Mouse (Mus musculus) forebrain, embryonic 11.5 days (tissue): Measurements from ENCODE around the gene Sirpb1a. TPM values are rescaled to one million over a fixed set of nuclear protein-coding genes. Genes with fewer than 3 reads are reported as not detected.
"Not testable (repeated sequence)": the region's sequence is repeated elsewhere in the genome, so short reads cannot be mapped to it uniquely, and the experiment has no call there.

ENCODE experiments used
- ATAC-seq: fragments of 200-750 bp; cut with Nextera tagmentation; replicated peaks from 2 replicates; pipeline ENCODE4 v1.8.0; 2017; ENCODE audit warnings: moderate TSS enrichment; ENCODE audit not compliant: low FRiP score
- DNase-seq: peaks from one replicate; pipeline ENCODE4 v3.0.0-alpha.2; 2017; ENCODE audit warnings: low spot score
- H3K27ac ChIP-seq: fragments of 300-500 bp; sonication (generic); 2 replicates; pipeline ENCODE4 v1.5.1; 2014; ENCODE audit warnings: low read depth, low read length
- H3K27me3 ChIP-seq: fragments of 300-500 bp; sonication (generic); 2 replicates; pipeline ENCODE4 v1.6.1; 2014; ENCODE audit warnings: mild to moderate bottlenecking, low read length, mixed read lengths; ENCODE audit not compliant: control insufficient read depth, insufficient read depth
- H3K36me3 ChIP-seq: fragments of 300-500 bp; sonication (generic); 2 replicates; pipeline ENCODE4 v1.6.1; 2014; ENCODE audit warnings: mild to moderate bottlenecking, low read length, moderate library complexity, mixed read lengths; ENCODE audit not compliant: control insufficient read depth, insufficient read depth
- H3K4me1 ChIP-seq: fragments of 300-500 bp; sonication (generic); replicated peaks from 2 replicates; pipeline ENCODE4 v1.6.1; 2014; ENCODE audit warnings: low read length, mixed read lengths; ENCODE audit not compliant: control insufficient read depth, insufficient read depth
- H3K4me2 ChIP-seq: fragments of 300-500 bp; sonication (generic); 2 replicates; pipeline ENCODE4 v1.6.1; 2014; ENCODE audit warnings: low read depth, mild to moderate bottlenecking, low read length, moderate library complexity, mixed read lengths; ENCODE audit not compliant: severe bottlenecking
- H3K4me3 ChIP-seq: fragments of 300-500 bp; sonication (generic); 2 replicates; pipeline ENCODE4 v1.5.1; 2014; ENCODE audit warnings: low read depth, low read length
- H3K9ac ChIP-seq: fragments of 300-500 bp; sonication (generic); 2 replicates; pipeline ENCODE4 v1.6.1; 2014; ENCODE audit warnings: low read length
- H3K9me3 ChIP-seq: fragments of 300-500 bp; sonication (generic); 2 replicates; pipeline ENCODE4 v1.6.1; 2016; ENCODE audit warnings: low read length, mixed read lengths; ENCODE audit not compliant: control insufficient read depth
- WGBS: fragments of 180-500 bp; shearing (Covaris S2); extraction: QIAGEN DNeasy Blood & Tissue Kit; methylation state at CpG from one replicate; pipeline ENCODE4 v1.1.7; 2014; 5-methylcytosine and 5-hydroxymethylcytosine counted together
- polyA plus RNA-seq: library from polyadenylated mRNA; unstranded; fragments of >200 nt; fragmentation: Nextera tagmentation; extraction: Ambion mirVana; gene quantifications from 2 replicates; pipeline ENCODE4 v1.2.1, GENCODE M21; 2014

Gene Sirpb1a
- polyA plus RNA-seq, result not detected in 2 replicates

GRCm38 (mm10) chr3:15426447-15426846 is at the start of gene Sirpb1a:
Gene Sirpb1a, minus strand, starts transcription at chr3:15426520.
- H3K9me3 ChIP-seq, H3K4me1 ChIP-seq, H3K27me3 ChIP-seq, H3K36me3 ChIP-seq, H3K4me3 ChIP-seq, H3K9ac ChIP-seq, ATAC-seq, H3K27ac ChIP-seq, H3K4me2 ChIP-seq, DNase-seq: not testable (repeated sequence)
- 81% methylated on average over 1 of the region's 1 CpGs for WGBS

- H3K4me1 ChIP-seq, H3K36me3 ChIP-seq, H3K27me3 ChIP-seq, ATAC-seq, H3K27ac ChIP-seq, H3K4me3 ChIP-seq, DNase-seq, H3K9me3 ChIP-seq, H3K4me2 ChIP-seq, H3K9ac ChIP-seq: not testable (repeated sequence)
- 95% methylated on average over 1 of the region's 2 CpGs for WGBS
Observed at GRCm38 (mm10) chr3:15474831-15475230, 48.5 kb upstream of the Sirpb1a start.

- 50% methylated on average over 1 of the region's 3 CpGs for WGBS
- not testable (repeated sequence) for H3K4me2 ChIP-seq
Observed at GRCm38 (mm10) chr3:15470158-15470557, 43.8 kb upstream of the Sirpb1a start.

GRCm38 (mm10) chr3:15443936-15444335 is 17.6 kb upstream of the Sirpb1a start:
- ATAC-seq, H3K27me3 ChIP-seq, H3K9ac ChIP-seq, DNase-seq, H3K4me2 ChIP-seq, H3K9me3 ChIP-seq, H3K36me3 ChIP-seq, H3K4me1 ChIP-seq, H3K27ac ChIP-seq, H3K4me3 ChIP-seq: not testable (repeated sequence)
- WGBS, result 84% methylated on average over 1 of the region's 1 CpGs

More at GRCm38 (mm10) chr3:15470158-15470557, 43.8 kb upstream of the Sirpb1a start:
- DNase-seq, H3K36me3 ChIP-seq, H3K9ac ChIP-seq, H3K9me3 ChIP-seq, H3K4me1 ChIP-seq, H3K27ac ChIP-seq, H3K4me3 ChIP-seq, H3K27me3 ChIP-seq, ATAC-seq: not testable (repeated sequence)

GRCm38 (mm10) chr3:15439844-15440243 is 13.5 kb upstream of the Sirpb1a start:
- DNase-seq, ATAC-seq: not testable (repeated sequence)
- 75% methylated on average over 1 of the region's 1 CpGs for WGBS

GRCm38 (mm10) chr3:15427917-15428316 is 1.6 kb upstream of the Sirpb1a start:
- no peaks in the 10 kb centered on the region for H3K4me1 ChIP-seq
- H3K9ac ChIP-seq, result no peak overlapping the region
- H3K4me3 ChIP-seq, result no peak overlapping the region
- no peak overlapping the region for H3K27ac ChIP-seq
- WGBS, result 88% methylated on average over 1 of the region's 1 CpGs
- H3K36me3 ChIP-seq, result no peaks in the 10 kb centered on the region
- no peaks in the 10 kb centered on the region for H3K27me3 ChIP-seq
- no peak for ATAC-seq
- H3K4me2 ChIP-seq, result no peak overlapping the region
- no peak for DNase-seq
- no peaks in the 10 kb centered on the region for H3K9me3 ChIP-seq

More at GRCm38 (mm10) chr3:15439844-15440243, 13.5 kb upstream of the Sirpb1a start:
- H3K27me3 ChIP-seq, H3K4me2 ChIP-seq, H3K27ac ChIP-seq, H3K36me3 ChIP-seq, H3K4me1 ChIP-seq, H3K9me3 ChIP-seq, H3K9ac ChIP-seq, H3K4me3 ChIP-seq: not testable (repeated sequence)

GRCm38 (mm10) chr3:15355690-15356089 is 70.6 kb downstream of the Sirpb1a start:
- not testable (repeated sequence) for H3K9ac ChIP-seq, H3K36me3 ChIP-seq, H3K27ac ChIP-seq, H3K4me1 ChIP-seq, H3K9me3 ChIP-seq, H3K4me3 ChIP-seq, H3K4me2 ChIP-seq, H3K27me3 ChIP-seq, DNase-seq
- ATAC-seq, result 0 out of 2 replicates have a peak, but pooled peaks have one; percentile 60
- 79% methylated on average over 3 of the region's 3 CpGs for WGBS

GRCm38 (mm10) chr3:15350318-15350717 is 76.0 kb downstream of the Sirpb1a start:
- H3K27ac ChIP-seq, H3K36me3 ChIP-seq, ATAC-seq, H3K4me2 ChIP-seq, DNase-seq, H3K9ac ChIP-seq, H3K27me3 ChIP-seq, H3K4me3 ChIP-seq, H3K4me1 ChIP-seq, H3K9me3 ChIP-seq: not testable (repeated sequence)
- 89% methylated on average over 1 of the region's 2 CpGs for WGBS

- 61% methylated on average over 3 of the region's 3 CpGs for WGBS
- H3K4me1 ChIP-seq, ATAC-seq, H3K9ac ChIP-seq, DNase-seq, H3K27ac ChIP-seq, H3K9me3 ChIP-seq, H3K27me3 ChIP-seq, H3K4me3 ChIP-seq, H3K4me2 ChIP-seq, H3K36me3 ChIP-seq: not testable (repeated sequence)
Observed at GRCm38 (mm10) chr3:15345606-15346005, 80.7 kb downstream of the Sirpb1a start.
